Mouse (Mus musculus) MEL (cell line): ENCODE results near the gene Mrpl38. TPM values are rescaled to one million over a fixed set of nuclear protein-coding genes. Genes with fewer than 3 reads are reported as not detected.
"Not testable (repeated sequence)": the region's sequence is repeated elsewhere in the genome, so short reads cannot be mapped to it uniquely, and the experiment has no call there.

Experiments used
- DNase-seq: peaks from one replicate; pipeline ENCODE4 v3.0.0; 2011; ENCODE audit warnings: low read depth, low spot score
- H3K27ac ChIP-seq: 2 replicates; pipeline ENCODE4 v1.5.1; 2012; ENCODE audit warnings: low read depth, mild to moderate bottlenecking, control low read depth, low read length, moderate library complexity; ENCODE audit not compliant: control insufficient read depth
- H3K27me3 ChIP-seq, 2 experiments: fragments of 150-350 bp in 1 of 2; sonication (generic) in 1 of 2; 2 replicates each; pipeline ENCODE4 v1.6.1; 2012; ENCODE audit warnings: low read length in 2 of 2, mild to moderate bottlenecking in 2 of 2, improper control_type of control experiment in 1 of 2, moderate library complexity in 1 of 2; ENCODE audit not compliant: insufficient read depth in 2 of 2, control insufficient read depth in 1 of 2
- H3K36me3 ChIP-seq, 2 experiments: 2 replicates each; pipeline ENCODE4 v1.6.1; 2012 to 2014; ENCODE audit warnings: low read length in 2 of 2, improper control_type of control experiment in 1 of 2, inconsistent platforms in 1 of 2, mild to moderate bottlenecking in 1 of 2; ENCODE audit not compliant: insufficient read depth in 2 of 2, control insufficient read depth in 1 of 2
- H3K4me1 ChIP-seq, 2 experiments: fragments of 150-350 bp in 1 of 2; sonication (generic) in 1 of 2; 2 replicates each; pipeline ENCODE4 v1.6.1; 2012; ENCODE audit warnings: low read length in 2 of 2, improper control_type of control experiment in 1 of 2, mild to moderate bottlenecking in 1 of 2; ENCODE audit not compliant: insufficient read depth in 2 of 2, control insufficient read depth in 1 of 2
- H3K4me3 ChIP-seq, 2 experiments: fragments of 150-350 bp in 1 of 2; sonication (generic) in 1 of 2; 2 replicates each; pipeline ENCODE4 v1.5.1; 2012; ENCODE audit warnings: low read depth in 2 of 2, low read length in 2 of 2, mild to moderate bottlenecking in 2 of 2, moderate library complexity in 2 of 2, control low read depth in 1 of 2, improper control_type of control experiment in 1 of 2; ENCODE audit not compliant: control insufficient read depth in 1 of 2, insufficient read depth in 1 of 2
- H3K79me2 ChIP-seq: 2 replicates; pipeline ENCODE4 v1.6.1; 2012; ENCODE audit warnings: mild to moderate bottlenecking, low read length, moderate library complexity; ENCODE audit not compliant: control insufficient read depth, poor library complexity, insufficient read depth
- H3K9ac ChIP-seq: 2 replicates; pipeline ENCODE4 v1.6.1; 2012; ENCODE audit warnings: low read depth, mild to moderate bottlenecking, control low read depth, low read length, moderate library complexity; ENCODE audit not compliant: control insufficient read depth, poor library complexity, severe bottlenecking
- H3K9me3 ChIP-seq: fragments of 150-350 bp; sonication (generic); replicated peaks from 2 replicates; pipeline ENCODE4 v1.6.1; 2012; ENCODE audit warnings: mild to moderate bottlenecking, low read length, improper control_type of control experiment, moderate library complexity; ENCODE audit not compliant: insufficient read depth
- CTCF ChIP-seq, 3 experiments: IDR thresholded peaks in 2 of 3; conservative IDR thresholded peaks in 1 of 3; 2 replicates each; pipeline ENCODE4 v1.5.1; 2011 to 2012; ENCODE audit warnings: low read length in 3 of 3, low read depth in 2 of 3, mild to moderate bottlenecking in 2 of 3, improper control_type of control experiment in 1 of 3, inconsistent platforms in 1 of 3, mixed read lengths in 1 of 3, moderate library complexity in 1 of 3; ENCODE audit not compliant: control insufficient read depth in 1 of 3, insufficient read depth in 1 of 3, poor library complexity in 1 of 3, severe bottlenecking in 1 of 3
- E2F4 ChIP-seq: IDR thresholded peaks from 2 replicates; pipeline ENCODE4 v1.6.1; 2011; ENCODE audit warnings: low read depth, low read length, improper control_type of control experiment, borderline replicate concordance
- ELF1 ChIP-seq: IDR thresholded peaks from 2 replicates; pipeline ENCODE4 v1.6.1; 2014; ENCODE audit warnings: low read depth, mild to moderate bottlenecking, inconsistent platforms, low read length, improper control_type of control experiment, moderate library complexity
- ETS1 ChIP-seq: IDR thresholded peaks from 2 replicates; pipeline ENCODE4 v1.6.1; 2012; ENCODE audit warnings: low read depth, mild to moderate bottlenecking, inconsistent platforms, low read length, improper control_type of control experiment, moderate library complexity
- GABPA ChIP-seq: IDR thresholded peaks from 2 replicates; pipeline ENCODE4 v1.6.1; 2012; ENCODE audit warnings: low read depth, mild to moderate bottlenecking, inconsistent platforms, low read length, improper control_type of control experiment, moderate library complexity
- HCFC1 ChIP-seq: IDR thresholded peaks from 2 replicates; pipeline ENCODE4 v1.6.1; 2012; ENCODE audit warnings: low read depth, mild to moderate bottlenecking, inconsistent platforms, low read length, improper control_type of control experiment, moderate library complexity
- KAT2A ChIP-seq: conservative IDR thresholded peaks from 2 replicates; pipeline ENCODE4 v1.6.1; 2012; ENCODE audit warnings: low read depth, low read length, improper control_type of control experiment, inconsistent platforms
- MAZ ChIP-seq: IDR thresholded peaks from 2 replicates; pipeline ENCODE4 v1.6.1; 2012; ENCODE audit warnings: low read depth, mild to moderate bottlenecking, inconsistent platforms, low read length, improper control_type of control experiment
- MEF2A ChIP-seq: IDR thresholded peaks from 2 replicates; pipeline ENCODE4 v1.6.1; 2014; ENCODE audit warnings: low read depth, mild to moderate bottlenecking, inconsistent platforms, low read length, improper control_type of control experiment; ENCODE audit not compliant: poor library complexity, insufficient replicate concordance, severe bottlenecking; ENCODE audit errors: extremely low read depth
- MXI1 ChIP-seq: IDR thresholded peaks from 2 replicates; pipeline ENCODE4 v1.6.1; 2011; ENCODE audit warnings: mild to moderate bottlenecking, low read depth, low read length, improper control_type of control experiment
- MYB ChIP-seq: IDR thresholded peaks from 2 replicates; pipeline ENCODE4 v1.6.1; 2011; ENCODE audit warnings: mild to moderate bottlenecking, low read depth, low read length, improper control_type of control experiment
- MYC ChIP-seq: IDR thresholded peaks from 2 replicates; pipeline ENCODE4 v1.6.1; 2011; ENCODE audit warnings: low read depth, mild to moderate bottlenecking, low read length, improper control_type of control experiment, moderate library complexity
- NRF1 ChIP-seq: IDR thresholded peaks from 2 replicates; pipeline ENCODE4 v1.6.1; 2014; ENCODE audit warnings: low read depth, mild to moderate bottlenecking, inconsistent platforms, low read length, improper control_type of control experiment, moderate library complexity; ENCODE audit not compliant: poor library complexity, insufficient read depth, severe bottlenecking
- POLR2AphosphoS2 ChIP-seq: IDR thresholded peaks from 2 replicates; pipeline ENCODE4 v1.6.1; 2011; ENCODE audit warnings: low read length, improper control_type of control experiment
- POLR2AphosphoS5 ChIP-seq: IDR thresholded peaks from 2 replicates; pipeline ENCODE4 v1.6.1; 2012; ENCODE audit warnings: low read depth, borderline replicate concordance, mild to moderate bottlenecking, inconsistent platforms, low read length, moderate library complexity, mixed read lengths
- RCOR1 ChIP-seq: IDR thresholded peaks from 2 replicates; pipeline ENCODE4 v1.6.1; 2012; ENCODE audit warnings: low read depth, mild to moderate bottlenecking, inconsistent platforms, low read length, improper control_type of control experiment
- SIN3A ChIP-seq: IDR thresholded peaks from 2 replicates; pipeline ENCODE4 v1.6.1; 2012; ENCODE audit warnings: low read length, improper control_type of control experiment, inconsistent platforms
- SMC3 ChIP-seq: IDR thresholded peaks from 2 replicates; pipeline ENCODE4 v1.6.1; 2011; ENCODE audit warnings: low read depth, low read length, improper control_type of control experiment
- TAL1 ChIP-seq: IDR thresholded peaks from 2 replicates; pipeline ENCODE4 v1.6.1; 2012; ENCODE audit warnings: mild to moderate bottlenecking, inconsistent platforms, low read length, moderate library complexity, mixed read lengths
- TBP ChIP-seq: IDR thresholded peaks from 2 replicates; pipeline ENCODE4 v1.8.0; 2011; ENCODE audit warnings: low read depth, low read length, improper control_type of control experiment
- USF1 ChIP-seq: IDR thresholded peaks from 2 replicates; pipeline ENCODE4 v1.6.1; 2014; ENCODE audit warnings: low read depth, mild to moderate bottlenecking, inconsistent platforms, low read length, improper control_type of control experiment, moderate library complexity
- USF2 ChIP-seq, 2 experiments: IDR thresholded peaks; 2 replicates each; pipeline ENCODE4 v1.6.1; 2011 to 2012; ENCODE audit warnings: improper control_type of control experiment in 2 of 2, low read length in 2 of 2, borderline replicate concordance in 1 of 2, inconsistent platforms in 1 of 2, low read depth in 1 of 2, mild to moderate bottlenecking in 1 of 2; ENCODE audit not compliant: insufficient read depth in 1 of 2
- ZC3H11A ChIP-seq: IDR thresholded peaks from 2 replicates; pipeline ENCODE4 v1.6.1; 2012; ENCODE audit warnings: low read depth, mild to moderate bottlenecking, inconsistent platforms, low read length, improper control_type of control experiment
- ZKSCAN1 ChIP-seq: IDR thresholded peaks from 2 replicates; pipeline ENCODE4 v1.6.1; 2012; ENCODE audit warnings: low read depth, mild to moderate bottlenecking, inconsistent platforms, low read length, improper control_type of control experiment, moderate library complexity
- ZMIZ1 ChIP-seq: IDR thresholded peaks from 2 replicates; pipeline ENCODE4 v1.6.1; 2012; ENCODE audit warnings: low read depth, mild to moderate bottlenecking, inconsistent platforms, low read length, improper control_type of control experiment, moderate library complexity
- ZNF384 ChIP-seq: IDR thresholded peaks from 2 replicates; pipeline ENCODE4 v1.6.1; 2012; ENCODE audit warnings: low read depth, mild to moderate bottlenecking, inconsistent platforms, low read length, improper control_type of control experiment
- polyA plus RNA-seq, 2 experiments: library from polyadenylated mRNA; stranded (reverse) in 1 of 2; unstranded in 1 of 2; fragments of >175 nt in 1 of 2; fragments of >200 nt in 1 of 2; gene quantifications; 2 replicates each; pipeline versions ENCODE4 v1.2.1 to v1.2.4; 2012; ENCODE audit warnings: low replicate concordance in 2 of 2, low read depth in 1 of 2; ENCODE audit not compliant: insufficient read length in 2 of 2, insufficient read depth in 1 of 2, missing spikeins in 1 of 2
- total RNA-seq: library from RNA; depleted of rRNA; stranded (reverse); fragments of 300-350 nt; gene quantifications from 2 replicates; pipeline ENCODE4 v1.2.3, GENCODE M21; 2012

The Mrpl38 gene
- total and polyA plus RNA-seq, 3 experiments = 105 to 157 TPM; not detected in 1

- TF ChIP-seq MAZ = peak; percentile 83
- TF ChIP-seq NRF1 = no peak
- TF ChIP-seq KAT2A = no peak
- peak; percentile 45; the same call in 1 of the 2 replicates for TF ChIP-seq ZMIZ1
- TF ChIP-seq MYC = peak; percentile 86
- no peak for TF ChIP-seq GABPA
- peak; percentile 87 for TF ChIP-seq ZNF384
- TF ChIP-seq HCFC1 = peak; percentile 67; the same call in 1 of the 2 replicates
Measured at GRCm38 (mm10) chr11:116093771-116094565, 44.7 kb downstream of the Mrpl38 start (continued).

- H3K27me3 ChIP-seq, H3K9me3 ChIP-seq, DNase-seq, H3K4me3 ChIP-seq, H3K79me2 ChIP-seq, H3K9ac ChIP-seq: not testable (repeated sequence)
- peaks cover 0 to 30% of the 10 kb centered on the region in 2 experiments; a peak in 2 of 4 replicates for H3K36me3 ChIP-seq
- peaks cover 17 to 27% of the 10 kb centered on the region in 2 experiments for H3K4me1 ChIP-seq
- peak overlapping the region; percentile 94 for H3K27ac ChIP-seq
- TF ChIP-seq CTCF (IDR thresholded peaks at IDR 0.05 in 2 of 3, conservative IDR thresholded peaks at IDR 0.05 in 1 of 3; ENCODE audit: control insufficient read depth in 1 of 3, insufficient read depth in 1 of 3, low read depth in 2 of 3, low read length in 3 of 3, poor library complexity in 1 of 3, severe bottlenecking in 1 of 3) = 0 out of 6 replicates have a peak, but pooled peaks of 2 of the 3 experiments have one; percentile 9 to 25
- TF ChIP-seq TBP = peak; percentile 94
- 0 out of 2 replicates have a peak, but pooled peaks have one; percentile 42 for TF ChIP-seq MYC
Measured at GRCm38 (mm10) chr11:116092959-116093358, 45.7 kb downstream of the Mrpl38 start.

DNA sequence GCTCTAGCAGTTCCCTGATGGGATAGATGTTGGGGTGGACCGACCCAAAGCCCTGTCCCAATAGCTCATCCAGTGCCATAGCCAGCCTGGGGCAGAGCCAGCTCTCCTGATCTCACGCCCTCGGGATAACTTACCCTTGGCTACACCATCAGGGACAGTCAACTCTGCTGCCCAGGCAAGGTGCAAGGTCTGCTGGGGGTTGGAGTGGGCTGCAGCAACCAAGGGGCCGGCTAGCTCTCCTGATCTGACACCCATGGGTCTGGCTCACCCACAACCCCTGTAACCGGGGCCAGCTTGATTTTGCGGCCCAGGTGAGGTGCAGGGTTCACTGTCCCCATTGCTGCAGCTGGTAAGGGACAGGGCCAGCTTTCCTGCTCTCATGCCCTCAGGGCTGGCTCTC, 47.1 kb downstream of the Mrpl38 start:
- Histone ChIP-seq H3K27me3 (no peaks in the 10 kb centered on the region), H3K27ac (no peak overlapping the region), H3K4me1 (peaks cover 17 to 30% of the 10 kb centered on the region in 2 experiments)
- TF ChIP-seq MXI1 = no peak
- TF ChIP-seq MEF2A = no peak
- no peak for TF ChIP-seq USF1
- no peak for TF ChIP-seq ETS1
- TF ChIP-seq MYC = no peak
- TF ChIP-seq ZKSCAN1 = no peak
- TF ChIP-seq GABPA = no peak
- TF ChIP-seq HCFC1 = no peak
- TF ChIP-seq SIN3A = no peak
- TF ChIP-seq POLR2AphosphoS5 = no peak
- TF ChIP-seq MYB = no peak
- no peak for TF ChIP-seq USF2 (IDR thresholded peaks at IDR 0.05; ENCODE audit: borderline replicate concordance in 1 of 2, insufficient read depth in 1 of 2, low read depth in 1 of 2, low read length in 2 of 2)
- TF ChIP-seq ZC3H11A = no peak
- TF ChIP-seq E2F4 = no peak
- no peak for TF ChIP-seq TAL1
- TF ChIP-seq POLR2AphosphoS2 = no peak
- TF ChIP-seq SMC3 = no peak
- no peak for TF ChIP-seq RCOR1
- no peak for TF ChIP-seq ELF1
- TF ChIP-seq, all 39 proteins: peak for 0
- Histone ChIP-seq H3K9me3 (no peaks in the 10 kb centered on the region), H3K4me3 (no peak overlapping the region), H3K9ac (no peak overlapping the region), H3K36me3 (peaks cover 0 to 32% of the 10 kb centered on the region in 2 experiments; a peak in 2 of 4 replicates), H3K79me2 (peaks cover 1% of the 10 kb centered on the region; the same call in 1 of the 2 replicates)
- DNase-seq = no peak
